Mouse (Mus musculus) limb, embryonic 12.5 days (tissue): ENCODE measurements around the gene Treml1. TPM values are rescaled to one million over a fixed set of nuclear protein-coding genes. Genes with fewer than 3 reads are reported as not detected.

ENCODE experiments used
- ATAC-seq: fragments of 200-750 bp; cut with Nextera tagmentation; 2 replicates; pipeline ENCODE4 v1.8.0; 2017; ENCODE audit warnings: low read depth, moderate TSS enrichment; ENCODE audit not compliant: insufficient number of reproducible peaks, insufficient read depth, low FRiP score, low TSS enrichment
- H3K27ac ChIP-seq: fragments of 300-500 bp; sonication (generic); 2 replicates; pipeline ENCODE4 v1.5.1; 2016; ENCODE audit warnings: mild to moderate bottlenecking, moderate library complexity
- H3K27me3 ChIP-seq: fragments of 300-500 bp; sonication (generic); 2 replicates; pipeline ENCODE4 v1.6.1; 2016; ENCODE audit warnings: mild to moderate bottlenecking, moderate library complexity
- H3K36me3 ChIP-seq: fragments of 300-500 bp; sonication (generic); 2 replicates; pipeline ENCODE4 v1.6.1; 2016; ENCODE audit warnings: mild to moderate bottlenecking, moderate library complexity
- H3K4me1 ChIP-seq: fragments of 300-500 bp; sonication (generic); replicated peaks from 2 replicates; pipeline ENCODE4 v1.6.1; 2016
- H3K4me2 ChIP-seq: fragments of 300-500 bp; sonication (generic); 2 replicates; pipeline ENCODE4 v1.6.1; 2016; ENCODE audit warnings: mild to moderate bottlenecking, moderate library complexity
- H3K4me3 ChIP-seq: fragments of 300-500 bp; sonication (generic); replicated peaks from 2 replicates; pipeline ENCODE4 v1.5.1; 2016; ENCODE audit warnings: mild to moderate bottlenecking
- H3K9ac ChIP-seq: fragments of 300-500 bp; sonication (generic); replicated peaks from 2 replicates; pipeline ENCODE4 v1.6.1; 2016; ENCODE audit warnings: mild to moderate bottlenecking, moderate library complexity
- H3K9me3 ChIP-seq: fragments of 300-500 bp; sonication (generic); 2 replicates; pipeline ENCODE4 v1.6.1; 2016; ENCODE audit warnings: mild to moderate bottlenecking, moderate library complexity
- WGBS: fragments of 180-500 bp; shearing (Covaris S2); methylation state at CpG from one replicate; pipeline ENCODE4 v1.1.7; 2016; 5-methylcytosine and 5-hydroxymethylcytosine counted together
- polyA plus RNA-seq: library from polyadenylated mRNA; unstranded; fragments of >200 nt; fragmentation: Nextera tagmentation; extraction: Ambion mirVana; gene quantifications from 2 replicates; pipeline ENCODE4 v1.2.1, GENCODE M21; 2016

Gene Treml1
- polyA plus RNA-seq, 1 experiment from 2014 or later, result 2.3 TPM

DNA sequence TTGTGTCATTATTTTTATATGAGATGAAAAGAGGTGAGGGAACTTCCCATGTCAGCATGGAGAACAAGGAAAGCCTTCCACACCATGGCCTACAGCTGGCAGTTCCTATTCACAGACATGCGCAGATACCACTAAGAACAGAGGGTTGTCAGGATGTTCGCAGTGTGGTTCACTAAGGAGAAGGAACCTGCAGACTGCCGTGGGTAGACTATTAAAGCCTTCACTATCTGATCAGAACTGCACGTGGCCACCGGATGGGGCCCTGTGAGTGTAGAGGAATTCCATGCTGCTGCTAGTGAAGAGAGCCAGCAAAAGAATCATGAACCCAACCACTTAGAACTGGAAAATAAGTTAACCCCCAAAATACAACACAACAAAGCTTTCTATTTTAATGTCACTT is 29.7 kb downstream of the Treml1 start:
- Histone ChIP-seq H3K4me3 (no peak overlapping the region), H3K9ac (no peak overlapping the region), H3K9me3 (no peaks in the 10 kb centered on the region), H3K4me2 (no peak overlapping the region), H3K27ac (no peak overlapping the region), H3K36me3 (peaks cover 88% of the 10 kb centered on the region), H3K4me1 (no peaks in the 10 kb centered on the region), H3K27me3 (no peaks in the 10 kb centered on the region)
- WGBS, result 91% methylated on average over 5 of the region's 5 CpGs
- ATAC-seq, result no peak

DNA sequence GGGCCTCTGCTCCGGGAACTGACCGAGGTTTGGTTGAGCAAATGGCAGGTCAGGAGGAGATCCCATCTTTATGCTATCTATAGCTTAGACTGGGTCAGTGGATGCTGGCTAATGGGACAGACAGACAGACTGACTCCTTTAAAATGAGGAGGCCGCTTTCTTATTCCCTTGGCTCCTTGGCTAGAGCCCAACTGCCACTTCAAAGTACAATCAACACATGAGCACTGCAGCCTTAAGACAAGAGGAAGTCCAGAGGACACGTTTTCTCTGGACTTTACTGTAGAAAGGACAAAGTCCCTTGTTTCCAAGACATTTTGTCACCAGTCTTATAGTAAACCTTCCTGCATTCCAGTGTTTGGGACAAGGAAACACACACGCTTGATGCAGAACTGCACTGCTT is 31.7 kb downstream of the Treml1 start:
- ATAC-seq, result no peak
- no peaks in the 10 kb centered on the region for H3K27me3 ChIP-seq
- no peak overlapping the region for H3K4me2 ChIP-seq
- H3K27ac ChIP-seq, result no peak overlapping the region
- no peak overlapping the region for H3K4me3 ChIP-seq
- WGBS, result 95% methylated on average over 5 of the region's 5 CpGs
- H3K9me3 ChIP-seq, result no peaks in the 10 kb centered on the region
- H3K4me1 ChIP-seq, result no peaks in the 10 kb centered on the region
- no peak overlapping the region for H3K9ac ChIP-seq
- peaks cover 97% of the 10 kb centered on the region for H3K36me3 ChIP-seq

DNA sequence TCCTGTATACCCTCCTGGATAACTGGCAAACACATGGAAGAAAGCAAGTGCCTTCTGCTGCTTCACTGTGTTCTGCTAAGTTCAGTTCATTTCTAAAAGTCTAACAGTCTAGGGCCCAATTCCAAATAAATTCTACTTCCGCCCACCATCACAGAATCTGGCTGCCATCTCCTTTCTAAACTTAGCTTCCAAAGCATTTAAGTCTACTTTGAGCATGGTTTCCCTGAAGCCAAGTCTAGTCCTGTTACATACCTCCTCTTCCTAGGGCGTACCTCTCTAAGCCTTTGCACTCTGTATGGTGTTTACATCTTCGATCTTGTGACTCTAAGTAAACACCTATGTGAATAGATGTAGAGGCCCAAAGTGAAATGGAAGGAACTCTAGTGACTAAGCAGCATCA is 32.9 kb downstream of the Treml1 start:
- no peak for ATAC-seq
- no peak overlapping the region for H3K27ac ChIP-seq

DNA sequence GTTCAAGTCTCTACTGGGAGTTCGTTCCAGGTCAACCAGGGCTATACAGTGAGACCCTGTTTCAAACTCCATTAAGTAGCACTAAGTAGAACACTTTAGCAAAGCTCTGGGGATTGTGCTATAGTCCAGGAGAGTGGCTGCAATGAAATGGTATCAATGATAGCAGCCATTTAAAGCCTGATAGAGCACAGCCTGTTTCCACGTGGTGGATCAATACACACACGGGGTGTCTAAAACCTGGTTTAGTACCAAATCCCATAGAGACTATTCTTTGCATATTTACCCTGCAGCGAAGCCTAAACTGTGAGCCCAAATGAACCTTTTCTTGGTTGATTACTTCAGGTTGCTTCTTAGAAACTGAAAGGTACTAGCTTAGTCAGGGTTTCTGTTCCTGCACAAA is 42.0 kb downstream of the Treml1 start:
- no peak overlapping the region for H3K9ac ChIP-seq
- H3K4me2 ChIP-seq, result no peak overlapping the region
- WGBS, result 92% methylated on average over 4 of the region's 4 CpGs
- H3K9me3 ChIP-seq, result no peaks in the 10 kb centered on the region
- no peak overlapping the region for H3K4me3 ChIP-seq
- H3K27ac ChIP-seq, result no peak overlapping the region
- H3K4me1 ChIP-seq, result peaks cover 4% of the 10 kb centered on the region; the same call in 1 of the 2 replicates
- no peaks in the 10 kb centered on the region for H3K27me3 ChIP-seq
- ATAC-seq, result no peak
- peaks cover 51% of the 10 kb centered on the region for H3K36me3 ChIP-seq

More for the DNA sequence above, 32.9 kb downstream of the Treml1 start:
- no peaks in the 10 kb centered on the region for H3K9me3 ChIP-seq
- H3K4me1 ChIP-seq, result no peaks in the 10 kb centered on the region
- H3K27me3 ChIP-seq, result no peaks in the 10 kb centered on the region
- WGBS, result 91% methylated on average over 3 of the region's 3 CpGs
- H3K4me3 ChIP-seq, result no peak overlapping the region
- H3K9ac ChIP-seq, result no peak overlapping the region
- H3K36me3 ChIP-seq, result peaks cover 97% of the 10 kb centered on the region
- no peak overlapping the region for H3K4me2 ChIP-seq

DNA sequence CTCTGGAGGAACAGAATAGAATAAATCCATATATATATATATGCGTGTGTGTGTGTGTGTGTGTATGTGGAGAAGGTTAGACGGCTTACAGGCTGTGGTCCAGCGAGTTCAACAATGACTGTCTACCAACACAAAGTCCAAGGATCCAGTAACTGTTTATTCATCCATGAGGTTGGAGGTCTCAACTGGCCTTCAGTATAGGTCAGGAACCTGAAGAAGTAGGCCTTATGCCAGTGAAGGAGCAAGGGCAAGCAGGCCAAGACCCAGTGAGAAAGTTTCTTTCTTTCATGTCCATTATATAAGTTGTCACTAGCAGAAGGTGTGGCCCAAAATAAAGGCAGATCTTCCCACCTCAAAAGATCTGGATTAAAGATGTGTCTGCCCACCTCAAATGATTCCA is 43.0 kb downstream of the Treml1 start:
- Histone ChIP-seq H3K4me3 (no peak overlapping the region), H3K36me3 (peaks cover 41% of the 10 kb centered on the region)

DNA sequence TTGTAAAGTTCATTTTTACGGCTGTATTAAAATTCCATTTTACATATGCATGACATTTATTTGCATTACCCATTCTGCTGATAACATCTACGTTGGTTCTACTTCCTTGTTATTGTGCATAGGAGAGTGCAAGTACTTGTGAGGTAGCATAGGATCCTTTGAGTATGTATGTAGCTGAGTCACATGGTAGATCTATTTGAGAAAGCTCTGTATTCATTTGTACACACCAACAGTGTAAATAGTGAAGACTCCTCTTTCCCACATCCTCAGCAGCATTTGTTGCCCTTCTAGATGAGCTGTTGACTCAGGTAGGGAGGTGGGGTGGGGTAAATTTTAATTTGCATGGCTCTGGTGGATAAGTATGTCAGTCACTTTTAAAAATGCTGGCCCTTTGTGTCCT is 44.1 kb downstream of the Treml1 start:
- WGBS, result 85% methylated on average over 2 of the region's 2 CpGs
- ATAC-seq, result no peak
- peaks cover 14% of the 10 kb centered on the region for H3K4me1 ChIP-seq
- no peak overlapping the region for H3K4me2 ChIP-seq
- H3K27ac ChIP-seq, result no peak overlapping the region
- H3K27me3 ChIP-seq, result no peaks in the 10 kb centered on the region
- no peak overlapping the region for H3K9ac ChIP-seq
- H3K4me3 ChIP-seq, result no peak overlapping the region
- peaks cover 30% of the 10 kb centered on the region for H3K36me3 ChIP-seq
- no peaks in the 10 kb centered on the region for H3K9me3 ChIP-seq

More for the DNA sequence above, 43.0 kb downstream of the Treml1 start:
- H3K27me3 ChIP-seq, result no peaks in the 10 kb centered on the region
- H3K4me1 ChIP-seq, result peaks cover 12% of the 10 kb centered on the region
- ATAC-seq, result no peak
- H3K9me3 ChIP-seq, result no peaks in the 10 kb centered on the region
- H3K27ac ChIP-seq, result no peak overlapping the region
- 95% methylated on average over 3 of the region's 3 CpGs for WGBS
- no peak overlapping the region for H3K4me2 ChIP-seq
- no peak overlapping the region for H3K9ac ChIP-seq

DNA sequence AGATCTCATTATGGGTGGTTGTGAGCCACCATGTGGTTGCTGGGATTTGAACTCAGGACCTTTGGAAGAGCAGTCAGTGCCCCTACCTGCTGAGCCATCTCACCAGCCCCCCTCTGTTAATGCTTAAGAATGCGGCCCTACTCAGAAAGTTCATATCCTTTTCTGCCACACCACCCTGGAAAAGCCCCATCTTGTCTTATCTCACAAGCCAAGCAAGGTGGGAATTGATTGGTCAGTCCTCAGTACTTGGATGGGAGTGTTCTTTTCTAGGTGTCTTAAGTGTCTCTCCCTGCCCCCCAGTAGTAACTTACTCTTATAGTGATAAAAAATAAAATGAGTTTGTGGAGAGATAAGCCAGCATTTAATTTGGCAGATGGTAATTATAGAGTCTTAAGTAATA is 45.0 kb downstream of the Treml1 start:
- H3K36me3 ChIP-seq, result peaks cover 21% of the 10 kb centered on the region
- H3K9me3 ChIP-seq, result no peaks in the 10 kb centered on the region
- 65% methylated on average over 1 of the region's 1 CpGs for WGBS
- H3K27me3 ChIP-seq, result no peaks in the 10 kb centered on the region
- ATAC-seq, result no peak
- H3K4me2 ChIP-seq, result no peak overlapping the region
- H3K4me3 ChIP-seq, result no peak overlapping the region
- H3K4me1 ChIP-seq, result peaks cover 14% of the 10 kb centered on the region
- no peak overlapping the region for H3K9ac ChIP-seq
- no peak overlapping the region for H3K27ac ChIP-seq

DNA sequence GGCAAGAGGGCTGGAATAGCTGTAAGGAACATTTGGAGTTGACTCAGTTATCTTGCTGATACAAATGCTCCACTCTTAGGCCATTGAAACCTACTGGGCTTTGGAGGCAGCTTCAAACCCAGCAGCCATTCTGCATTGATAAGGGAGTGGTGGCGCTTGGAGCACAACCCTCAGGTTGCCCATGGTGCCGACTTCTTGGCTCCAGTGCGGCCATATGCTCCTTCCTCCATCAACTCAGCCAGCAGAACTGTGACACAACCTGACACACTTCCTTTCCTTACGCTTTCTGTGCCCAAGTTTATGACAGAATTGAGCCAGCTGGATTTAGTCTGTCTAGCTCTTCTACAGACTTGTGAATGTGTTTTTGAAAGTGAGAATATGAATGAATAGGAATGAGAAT is 47.4 kb downstream of the Treml1 start:
- ATAC-seq, result no peak
- no peak overlapping the region for H3K4me3 ChIP-seq
- peaks cover 13% of the 10 kb centered on the region for H3K36me3 ChIP-seq
- peaks cover 20% of the 10 kb centered on the region for H3K4me1 ChIP-seq
- WGBS, result 82% methylated on average over 4 of the region's 4 CpGs
- no peaks in the 10 kb centered on the region for H3K27me3 ChIP-seq
- no peak overlapping the region for H3K9ac ChIP-seq
- no peaks in the 10 kb centered on the region for H3K9me3 ChIP-seq
- no peak overlapping the region for H3K27ac ChIP-seq
- peak overlapping the region; percentile 76 for H3K4me2 ChIP-seq

DNA sequence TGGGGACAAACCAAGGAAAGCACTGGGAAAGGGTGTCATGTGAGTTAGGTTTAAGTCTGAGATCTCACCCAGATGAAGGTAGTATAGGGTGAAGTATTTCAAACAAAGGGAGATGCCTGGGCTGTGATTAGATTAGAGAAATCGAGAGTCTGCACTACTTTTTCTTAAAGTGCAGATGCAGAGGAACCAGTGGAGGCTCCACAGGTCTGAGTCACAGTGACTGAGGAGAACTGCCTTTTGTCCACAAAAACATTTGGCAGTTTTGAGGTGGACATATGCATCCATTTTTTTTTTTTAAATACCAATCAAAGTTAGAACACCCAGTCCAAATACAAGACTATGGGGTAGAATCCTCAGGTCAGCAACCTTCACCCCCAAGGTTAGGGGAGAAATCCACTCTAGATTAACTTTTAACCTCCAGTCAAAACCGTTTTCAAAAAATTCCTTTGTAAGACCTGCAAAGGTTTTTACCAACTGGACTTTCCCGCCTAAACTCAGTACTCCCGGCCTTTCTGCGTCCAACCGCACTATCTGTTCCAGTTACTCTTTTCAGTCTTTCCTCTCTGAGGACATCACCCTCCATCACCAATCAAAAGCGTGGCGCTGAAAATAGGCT is 48.3 kb downstream of the Treml1 start:
- peak overlapping the region; percentile 99 for H3K9ac ChIP-seq
- WGBS, result 12% methylated on average over 8 of the region's 8 CpGs

DNA sequence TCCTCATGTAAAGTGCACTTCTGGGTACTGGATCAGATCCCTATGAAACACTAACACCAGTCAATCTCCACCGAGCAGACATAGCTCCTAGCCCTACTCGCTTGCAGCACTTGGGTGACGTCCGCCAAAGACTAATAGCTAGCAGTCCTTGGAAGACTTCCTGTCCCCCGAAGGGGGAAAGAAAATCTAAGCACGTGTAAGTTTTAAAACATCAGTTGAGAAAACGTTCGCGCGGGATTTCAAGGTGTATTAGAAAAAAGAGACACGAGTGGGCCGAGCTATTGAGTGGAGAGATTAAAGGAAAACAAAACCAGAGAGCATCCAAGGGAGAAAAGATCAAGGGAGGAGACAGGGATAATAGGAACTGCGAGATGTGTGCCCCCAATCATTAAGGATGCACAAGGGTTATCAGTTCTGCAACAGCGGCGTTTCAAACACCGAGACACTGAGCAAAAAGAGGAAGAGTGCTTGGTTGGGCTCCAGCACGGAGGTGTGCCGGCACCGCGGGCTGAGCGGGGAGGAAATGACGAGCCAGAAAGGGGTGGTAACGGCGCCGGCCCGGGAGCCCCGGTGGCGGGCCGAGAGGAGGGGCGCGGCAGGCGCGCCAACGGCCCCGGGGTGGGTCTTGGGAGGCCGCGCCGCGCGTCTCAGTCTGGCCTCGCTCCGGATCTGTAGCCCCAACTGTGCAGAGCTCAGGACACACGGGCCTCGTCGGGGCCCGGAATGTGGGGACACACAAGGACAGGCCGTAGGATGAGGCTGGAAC is 49.0 kb downstream of the Treml1 start:
- peak; percentile 41 for ATAC-seq
- Histone ChIP-seq H3K4me2 (peak overlapping the region; percentile 76), H3K4me3 (peak overlapping the region; percentile 84), H3K36me3 (peaks cover 17% of the 10 kb centered on the region), H3K9me3 (no peaks in the 10 kb centered on the region), H3K4me1 (peaks cover 20% of the 10 kb centered on the region), H3K9ac (peak overlapping the region; percentile 99), H3K27me3 (no peaks in the 10 kb centered on the region), H3K27ac (peak overlapping the region; percentile 100)
- under 1% methylated on average over 47 of the region's 47 CpGs for WGBS

More for the DNA sequence above, 48.3 kb downstream of the Treml1 start:
- Histone ChIP-seq H3K27ac (peak overlapping the region; percentile 100), H3K4me2 (peak overlapping the region; percentile 76), H3K4me1 (peaks cover 20% of the 10 kb centered on the region), H3K4me3 (peak overlapping the region; percentile 84), H3K27me3 (no peaks in the 10 kb centered on the region), H3K9me3 (no peaks in the 10 kb centered on the region), H3K36me3 (peaks cover 12% of the 10 kb centered on the region)
- ATAC-seq, result no peak

DNA sequence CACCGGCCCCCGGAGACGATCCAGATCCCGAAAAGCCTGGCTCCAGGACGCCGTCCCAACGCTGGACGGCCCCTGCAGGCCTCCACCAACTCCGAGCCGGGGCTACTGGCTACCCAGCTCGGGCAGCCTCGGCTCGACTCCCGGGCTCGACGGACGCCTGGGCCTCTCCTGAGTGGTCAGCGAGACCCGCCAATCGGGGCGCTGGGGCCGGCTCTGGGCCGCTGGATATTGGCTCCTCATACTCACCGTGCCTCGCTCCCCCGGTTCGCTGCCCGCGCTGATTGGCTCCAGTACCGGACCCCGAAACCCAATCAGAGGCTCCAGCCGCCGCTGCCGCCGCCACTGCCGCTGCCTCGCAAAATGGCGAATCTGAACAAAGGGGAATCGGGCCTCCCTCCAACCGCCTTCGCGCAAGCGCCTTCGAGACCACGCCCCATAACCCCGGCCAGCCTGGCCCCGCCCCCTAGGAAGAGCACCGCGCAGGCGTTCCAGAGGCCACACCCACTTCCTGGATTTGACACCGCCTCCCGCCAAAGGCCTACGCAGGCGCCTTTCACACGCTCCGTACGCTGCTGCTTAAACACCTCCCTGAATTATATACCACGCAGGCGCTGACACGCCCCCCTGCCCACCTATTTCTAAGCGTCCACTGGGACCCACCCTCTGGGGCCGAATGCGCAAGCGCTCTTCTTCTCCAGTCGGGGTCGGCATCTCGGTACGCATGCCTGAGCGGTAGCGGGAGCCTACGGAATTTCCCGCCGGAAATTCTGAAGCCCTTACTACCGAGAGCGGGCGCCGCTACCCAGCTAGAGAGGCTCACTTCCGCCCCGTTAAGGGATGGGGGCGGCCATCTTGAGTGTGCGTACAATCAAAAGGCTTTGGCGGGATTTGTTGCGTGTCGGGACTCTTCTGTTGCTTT is 49.9 kb downstream of the Treml1 start, which contains the start of the genes Nfya and Oard1:
Gene Nfya, minus strand, starts transcription at position 527 of the 919 bp plus-strand sequence.
Gene Oard1, plus strand, starts transcription at position 635 of the 919 bp plus-strand sequence.
- WGBS, result under 1% methylated on average over 84 of the region's 84 CpGs
- peaks cover 16% of the 10 kb centered on the region for H3K4me1 ChIP-seq
- peak within 1 kb of the TSS; percentile 76 for H3K4me2 ChIP-seq
- no peaks in the 10 kb centered on the region for H3K9me3 ChIP-seq
- H3K9ac ChIP-seq, result peak within 1 kb of the TSS; percentile 99
- peak; percentile 97 for ATAC-seq
- H3K36me3 ChIP-seq, result peaks cover 21% of the 10 kb centered on the region
- no peaks in the 10 kb centered on the region for H3K27me3 ChIP-seq
- H3K4me3 ChIP-seq, result peak within 1 kb of the TSS; percentile 84
- peak within 1 kb of the TSS; percentile 100 for H3K27ac ChIP-seq
